Mouse (Mus musculus): Measurements from ENCODE around the gene Crat.
A peak's percentile ranks its signal among the peaks of the same experiment; 100 is the strongest.

Gene Crat

DNA sequence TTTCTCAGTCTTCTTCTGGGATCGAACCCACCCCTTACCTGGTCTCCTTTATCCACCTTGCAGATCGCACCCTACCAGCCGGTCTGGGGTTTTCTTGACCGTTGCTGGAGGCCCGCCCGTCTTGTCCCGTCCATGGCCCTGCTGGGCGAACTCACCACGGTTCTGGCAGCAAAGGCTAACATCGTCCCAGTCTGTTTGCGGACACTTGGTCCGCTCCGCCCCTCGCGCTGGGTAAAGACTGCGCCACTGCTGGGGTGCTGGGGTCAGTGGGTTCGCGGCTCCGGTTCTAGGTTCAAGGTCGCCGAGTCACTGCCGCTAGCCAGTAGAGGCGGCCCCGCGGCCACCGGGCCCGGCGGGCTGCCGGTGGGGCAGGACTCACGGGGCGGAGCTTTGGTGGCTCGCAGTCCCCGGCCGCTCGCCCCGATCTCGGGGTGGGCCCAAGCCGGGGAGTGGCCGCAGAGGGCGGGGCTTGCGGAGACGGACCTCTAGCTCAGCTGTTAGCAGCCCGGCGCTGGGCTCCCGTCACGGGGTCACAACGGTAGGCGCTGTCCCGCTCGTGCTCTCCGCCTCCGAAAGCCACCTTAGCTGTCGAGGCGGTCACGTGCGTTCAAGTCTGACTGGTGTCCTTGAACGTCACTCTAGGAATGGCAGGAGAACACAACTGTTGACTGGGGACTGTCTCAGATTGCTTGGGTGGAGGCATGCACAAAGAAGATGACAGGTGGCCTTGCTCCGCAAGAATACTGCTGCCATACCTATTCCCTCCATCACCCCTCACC is at the start of gene Crat:
Crat (minus strand) TSS at position 657 of the 779 bp plus-strand sequence.
- peak; percentile 85 for DNase-seq (ENCODE audit: low spot score)

GRCm38 (mm10) chr2:30464411-30464810 is 48.8 kb upstream of the Crat start:
- DNase-seq (ENCODE audit: low spot score), result no peak

DNA sequence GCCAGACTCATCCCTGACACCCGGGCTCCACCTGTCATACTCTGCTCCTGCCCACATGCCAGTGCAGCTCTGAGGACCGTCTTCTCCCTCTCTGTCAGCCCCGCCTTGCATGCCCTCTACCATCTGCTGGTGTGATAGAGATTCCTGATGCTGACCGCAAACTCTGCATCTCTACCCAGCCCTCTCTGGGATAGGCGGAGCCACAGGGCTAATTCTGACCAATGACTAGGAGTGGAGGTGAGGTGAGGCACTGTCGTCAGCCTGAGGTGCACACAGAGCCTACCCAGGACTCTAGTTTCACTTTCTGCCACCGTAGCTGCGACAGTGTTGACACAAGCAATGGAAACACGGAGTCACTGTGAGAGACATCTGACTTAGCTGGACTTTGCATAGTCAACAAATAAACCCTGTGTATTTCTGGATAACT is 48.3 kb upstream of the Crat start:
- peak; percentile 79 for DNase-seq (ENCODE audit: low spot score)

GRCm38 (mm10) chr2:30463341-30463761 is 47.7 kb upstream of the Crat start:
- DNase-seq (ENCODE audit: low spot score), result no peak

GRCm38 (mm10) chr2:30459241-30459640 is 43.6 kb upstream of the Crat start:
- DNase-seq (ENCODE audit: low spot score), result no peak

DNA sequence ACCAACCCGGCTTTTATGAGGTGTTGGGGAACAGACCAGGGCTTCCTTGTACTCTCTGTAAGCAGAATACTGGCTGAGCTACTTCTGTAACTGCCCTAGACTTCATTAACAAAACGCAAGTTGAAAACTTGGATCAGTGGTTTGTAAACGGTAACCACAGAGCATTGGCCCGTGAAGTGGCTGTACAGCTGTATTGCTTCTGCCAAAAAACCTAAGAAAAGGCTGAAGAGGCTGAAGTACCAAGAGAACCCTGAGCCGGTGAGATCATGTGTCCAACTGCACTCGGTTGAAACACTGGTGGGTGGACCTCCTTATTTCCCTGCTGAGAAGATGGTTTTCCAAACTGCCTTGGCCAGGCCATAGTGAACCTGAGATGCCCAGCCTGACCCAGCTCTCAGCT is 42.7 kb upstream of the Crat start:
- no peak for DNase-seq (ENCODE audit: low spot score)

- DNase-seq (ENCODE audit: low spot score), result no peak
Observed at GRCm38 (mm10) chr2:30456104-30456980, 40.7 kb upstream of the Crat start.

GRCm38 (mm10) chr2:30454587-30454986 is 39.0 kb upstream of the Crat start:
- DNase-seq (ENCODE audit: low spot score), result no peak

DNA sequence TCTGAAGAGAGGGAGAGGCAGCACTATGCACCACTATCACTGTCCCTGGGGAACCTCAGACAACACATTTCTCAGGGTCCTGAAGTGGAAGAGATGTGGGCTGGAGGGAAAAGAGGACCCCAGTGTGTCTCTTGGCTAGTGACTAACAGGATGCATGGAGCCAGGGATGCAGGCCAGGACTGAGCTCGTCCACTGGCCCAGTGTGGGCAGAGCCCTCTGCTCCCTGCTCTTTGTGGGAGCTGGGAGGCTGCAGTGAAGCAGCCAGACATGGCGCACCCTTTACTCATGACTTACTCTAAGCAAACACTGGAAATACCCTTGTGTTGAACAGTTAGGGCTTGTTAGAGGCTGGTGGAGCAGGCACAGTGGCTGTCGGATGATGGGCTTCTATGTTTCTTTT is 38.0 kb upstream of the Crat start:
- no peak for DNase-seq (ENCODE audit: low spot score)

- DNase-seq (ENCODE audit: low spot score), result no peak
Observed at GRCm38 (mm10) chr2:30451525-30451924, 35.9 kb upstream of the Crat start.

DNA sequence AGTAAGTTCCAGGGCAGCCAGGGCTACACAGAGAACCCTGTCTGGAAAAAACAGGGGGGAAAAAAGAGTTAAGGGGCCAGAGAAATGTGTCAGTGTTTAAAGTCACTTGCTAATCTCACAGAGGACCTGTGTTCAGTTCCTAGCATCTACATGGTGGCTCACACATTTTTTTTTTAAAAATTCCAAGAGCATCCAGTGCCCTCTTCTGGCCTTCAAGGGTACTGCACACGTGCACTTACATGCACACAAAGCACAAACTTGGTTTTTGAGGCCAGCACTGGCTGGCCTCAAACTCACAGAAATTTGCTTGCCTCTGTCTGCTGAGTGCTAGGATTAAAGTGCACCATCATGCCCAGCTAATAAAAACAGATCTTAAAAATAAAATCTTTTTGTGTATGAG is 34.9 kb upstream of the Crat start:
- DNase-seq (ENCODE audit: low spot score), result no peak

DNA sequence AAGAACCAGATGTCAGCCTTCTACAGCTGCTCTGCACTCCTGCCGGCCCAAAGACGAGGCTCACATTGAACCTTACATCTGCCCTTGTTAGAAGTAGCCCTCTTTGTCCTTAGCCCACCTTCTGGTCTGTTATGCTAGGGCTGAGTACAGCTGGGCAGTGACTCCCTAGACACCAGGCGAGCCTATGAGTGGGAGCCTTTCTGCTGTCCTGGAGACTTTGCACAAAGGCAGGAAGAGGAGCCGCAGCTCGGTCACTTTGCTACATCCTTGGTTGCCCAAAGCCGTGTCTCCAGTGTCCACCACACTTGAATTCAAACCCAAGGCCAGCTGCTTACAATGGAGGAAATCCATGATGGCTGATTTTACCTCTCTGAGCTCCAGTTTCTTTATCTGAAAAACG is 32.8 kb upstream of the Crat start:
- DNase-seq (ENCODE audit: low spot score), result no peak

DNA sequence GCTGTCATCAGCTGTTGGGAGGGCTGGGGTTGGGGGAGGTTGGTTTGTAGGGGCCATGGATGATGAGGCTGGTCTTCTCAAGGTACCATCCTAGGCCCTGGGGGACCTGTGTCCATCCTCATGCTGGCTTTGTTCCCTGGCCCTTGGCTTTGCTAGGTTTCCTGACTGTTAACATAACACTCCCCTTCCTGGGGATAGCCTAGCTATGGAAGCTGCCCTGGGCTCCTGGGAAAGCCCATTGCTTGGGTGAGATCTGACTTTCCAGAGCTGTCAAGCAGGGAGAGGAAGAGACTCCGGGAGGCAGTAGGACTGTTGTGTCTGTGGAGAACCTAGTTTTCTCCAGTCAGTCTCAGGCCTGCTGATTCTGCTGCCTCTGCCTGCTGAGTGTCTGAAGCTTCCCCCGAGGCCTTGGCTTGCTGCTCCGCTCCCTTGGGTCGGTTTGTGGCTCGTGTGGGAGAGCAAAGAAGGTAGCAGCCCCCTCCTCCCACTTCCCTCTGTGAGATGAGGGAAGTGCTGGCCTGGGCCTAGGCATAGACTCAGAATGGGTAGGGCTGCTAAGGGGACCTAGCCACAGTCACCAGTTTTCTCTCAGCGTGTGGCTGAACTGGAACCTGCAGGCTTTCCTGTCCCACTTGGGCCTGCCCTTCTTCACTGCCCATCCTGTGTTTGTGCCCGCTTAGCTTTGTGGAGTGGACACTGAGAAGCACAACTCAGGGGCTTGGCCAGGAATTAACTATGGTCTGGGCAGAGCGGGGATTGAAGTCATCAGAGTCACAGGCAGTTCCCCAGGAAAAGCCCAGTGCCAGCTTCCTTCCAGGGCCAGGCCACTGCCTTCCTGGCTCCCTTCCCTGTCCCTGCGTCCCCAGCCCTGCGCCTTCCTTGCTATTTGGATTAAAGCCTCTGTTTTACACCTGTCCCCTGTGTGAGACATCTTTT is 31.5 kb upstream of the Crat start:
- no peak for DNase-seq (ENCODE audit: low spot score)

GRCm38 (mm10) chr2:30445312-30445711 is 29.7 kb upstream of the Crat start:
- no peak for DNase-seq (ENCODE audit: low spot score)

GRCm38 (mm10) chr2:30444450-30444849 is 28.8 kb upstream of the Crat start:
- no peak for DNase-seq (ENCODE audit: low spot score)

- no peak for DNase-seq (ENCODE audit: low spot score)
Observed at GRCm38 (mm10) chr2:30444006-30444405, 28.4 kb upstream of the Crat start.

GRCm38 (mm10) chr2:30443281-30443680 is 27.7 kb upstream of the Crat start:
- DNase-seq (ENCODE audit: low spot score), result no peak

- no peak for DNase-seq (ENCODE audit: low spot score)
Observed at GRCm38 (mm10) chr2:30442498-30442890, 26.9 kb upstream of the Crat start.

DNA sequence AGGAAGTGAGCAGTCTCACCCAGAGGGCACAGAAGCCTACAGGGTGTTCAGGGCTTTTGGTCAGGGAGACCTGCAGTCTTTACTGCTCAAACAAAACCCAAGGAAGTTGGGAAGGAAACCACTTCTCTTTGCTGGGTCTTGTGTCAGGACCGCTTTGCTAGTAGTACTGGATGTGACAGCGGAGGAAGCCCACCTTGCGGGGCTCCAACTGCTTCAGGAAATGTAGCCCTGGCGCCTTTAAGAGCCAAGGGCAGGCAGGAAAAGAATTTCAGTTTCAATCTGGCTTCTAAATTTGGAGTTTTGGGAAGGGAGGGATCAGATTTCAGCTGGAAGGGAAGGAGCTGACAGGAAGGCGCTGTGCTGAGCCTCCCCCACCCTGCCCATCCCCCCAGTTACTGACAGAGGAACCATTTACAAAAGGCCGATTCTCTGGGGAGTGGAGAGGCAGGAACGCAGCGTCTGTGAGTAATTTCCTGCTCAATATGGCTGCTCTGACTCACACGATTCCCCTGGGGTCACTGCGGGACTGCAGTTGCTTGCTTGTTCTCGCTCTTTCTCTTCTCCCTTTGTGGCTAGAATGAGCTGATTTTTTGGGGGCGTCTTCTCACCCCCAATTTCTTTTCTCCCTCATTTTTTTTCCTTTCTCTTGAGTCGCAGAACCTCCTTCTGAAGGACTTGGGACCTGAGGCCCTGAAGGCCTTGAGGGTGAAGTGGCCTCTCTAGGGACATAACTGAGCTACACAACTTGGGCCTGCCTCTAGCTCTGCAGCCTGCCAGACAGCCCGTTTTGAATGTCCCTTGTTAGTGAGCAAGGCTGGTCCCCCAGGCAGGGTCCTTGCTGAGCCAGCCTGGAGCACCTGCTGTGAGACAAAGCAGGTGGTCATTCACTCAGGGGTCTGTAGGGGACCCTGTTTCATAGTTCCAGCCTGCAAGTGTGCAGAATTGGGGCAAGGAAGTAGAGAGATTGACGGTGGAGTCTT is 26.2 kb upstream of the Crat start:
- DNase-seq (ENCODE audit: low spot score), result no peak

DNA sequence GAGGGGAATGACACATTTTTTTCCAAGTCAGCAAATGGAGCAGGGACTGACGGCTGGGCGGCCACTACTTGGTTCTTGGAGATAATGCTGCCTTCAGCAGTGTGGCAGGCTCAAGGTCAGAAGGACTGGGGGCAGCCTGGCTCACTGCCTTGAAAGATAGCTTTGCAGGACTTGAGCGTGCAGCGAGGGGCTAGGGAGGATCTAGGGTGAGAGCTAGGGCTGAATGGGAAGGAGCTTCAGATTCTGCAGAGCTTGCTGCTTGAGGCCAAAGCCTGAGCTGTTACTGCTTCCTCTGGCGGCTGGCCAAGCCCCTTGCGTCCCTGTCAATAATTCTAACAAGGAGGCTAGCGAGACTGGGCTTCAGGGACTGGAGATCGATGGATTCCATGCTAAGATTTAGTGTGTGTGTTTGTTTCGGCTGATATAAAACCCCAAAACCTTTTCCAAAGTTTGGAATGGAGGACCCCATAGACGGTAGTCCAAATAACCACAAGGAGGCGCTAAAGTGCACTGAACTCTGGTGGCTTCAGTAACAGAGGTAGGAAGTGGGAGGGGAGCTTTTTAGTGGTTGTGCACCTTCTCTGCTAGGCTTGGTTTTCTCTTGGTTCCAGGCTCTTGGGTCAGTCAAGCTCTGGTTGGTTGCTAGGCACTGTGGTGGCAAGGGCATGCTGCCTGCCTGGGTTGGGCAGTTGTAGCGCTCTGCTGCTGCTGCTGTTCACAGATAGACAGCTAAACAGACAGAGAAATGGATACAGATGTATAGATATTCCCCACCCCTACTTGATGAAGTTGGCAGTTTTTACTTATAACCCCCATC is 25.3 kb upstream of the Crat start:
- DNase-seq (ENCODE audit: low spot score), result peak; percentile 67

Measured in c-Kit-positive CD71-positive TER-119-positive erythroid progenitor cells, embryonic 14.5 days (primary cell).